Comparison of ENCODE assay signal across 25 mouse cellular contexts in the genomic region with DNA sequence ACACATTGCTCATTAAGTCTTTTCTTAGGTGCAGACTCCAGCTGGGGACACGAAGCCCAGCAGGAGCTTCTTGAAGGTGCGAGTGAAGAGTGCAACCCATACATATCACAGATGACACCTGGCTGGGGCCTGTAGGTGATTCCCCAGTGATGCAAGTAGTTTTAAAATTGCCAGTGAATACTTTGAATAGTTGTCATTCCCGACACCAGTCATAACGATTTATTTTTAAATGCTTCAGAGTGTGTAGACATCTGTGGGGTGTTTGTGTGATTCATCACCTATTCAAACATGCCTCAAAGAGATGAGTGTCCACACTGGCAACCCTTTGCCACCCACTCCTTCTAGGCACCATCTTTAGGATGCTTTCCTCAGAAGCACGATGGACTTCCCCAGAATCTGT.
"Had no signal": no experiment of that assay in that cellular context is flagged by ENCODE, and none has a peak within 500 bp of the region (broad histone marks: within the 10 kb centered on the region; RNA-seq: fewer than 3 reads in every experiment).

No protein-coding gene starts in this region.

- H3K4me2 ChIP-seq: heart, embryonic 11.5 days; heart, embryonic 13.5 days; heart, embryonic 15.5 days; hindbrain, embryonic 14.5 days; intestine, embryonic 15.5 days; limb, embryonic 12.5 days; liver, embryonic 11.5 days had no signal

- H3K9me3 ChIP-seq: heart, embryonic 13.5 days; heart, embryonic 15.5 days; intestine, embryonic 15.5 days; limb, embryonic 10.5 days; limb, embryonic 12.5 days had no signal

- H3K27ac ChIP-seq: heart, adult 2 months; heart, embryonic 13.5 days; heart, embryonic 15.5 days; hindbrain, embryonic 14.5 days; intestine, embryonic 15.5 days; layer of hippocampus, adult 2 months; left cerebral cortex, adult 2 months; limb, embryonic 10.5 days; limb, embryonic 12.5 days had no signal

- H3K4me1 ChIP-seq: intestine, embryonic 15.5 days; limb, embryonic 10.5 days; limb, embryonic 12.5 days had no signal

- H3K4me3 ChIP-seq: heart, adult 2 months; heart, embryonic 13.5 days; heart, embryonic 15.5 days; intestine, embryonic 15.5 days; layer of hippocampus, adult 2 months; left cerebral cortex, adult 2 months; limb, embryonic 10.5 days; limb, embryonic 12.5 days had no signal

- H3K36me3 ChIP-seq: heart, embryonic 13.5 days; heart, embryonic 15.5 days; intestine, embryonic 15.5 days; limb, embryonic 10.5 days; limb, embryonic 12.5 days had no signal

- DNase-seq: gastrocnemius, postnatal 14 days; gastrocnemius, postnatal 36 days; heart, adult 11 months; heart, adult 2 months; heart, postnatal 10 days; heart, postnatal 36 days; kidney, adult 18-20 months; kidney, adult 8-10 months; kidney, postnatal 10 days; kidney, postnatal 25 days; kidney, postnatal 4 days; liver had no signal

- H3K27me3 ChIP-seq: heart, embryonic 13.5 days; intestine, embryonic 15.5 days; limb, embryonic 12.5 days had no signal

- H3K9ac ChIP-seq: heart, embryonic 13.5 days; heart, embryonic 15.5 days; hindbrain, embryonic 14.5 days; intestine, embryonic 15.5 days; limb, embryonic 12.5 days had no signal

- ATAC-seq: hindbrain, embryonic 16.5 days; inflammation-experienced regulatory T-cells, adult 6 months; intestine, embryonic 15.5 days; intestine, postnatal 0 days had no signal
